Mouse (Mus musculus) heart, postnatal 0 days (tissue): Measurements from ENCODE around the gene Nxpe3. TPM values are rescaled to one million over a fixed set of nuclear protein-coding genes. Genes with fewer than 3 reads are reported as not detected.
A peak's percentile ranks its signal among the peaks of the same experiment; 100 is the strongest.

Experiments
- ATAC-seq: fragments of 200-750 bp; cut with Nextera tagmentation; 2 replicates; pipeline ENCODE4 v1.8.0; 2017; ENCODE audit warnings: low read depth, moderate number of reproducible peaks, moderate library complexity; ENCODE audit not compliant: insufficient read depth
- DNase-seq: peaks from one replicate; pipeline ENCODE4 v3.0.0-alpha.2; 2016; ENCODE audit warnings: low spot score
- H3K27ac ChIP-seq: fragments of 300-500 bp; sonication (generic); 2 replicates; pipeline ENCODE4 v1.5.1; 2014; ENCODE audit warnings: low read depth, mild to moderate bottlenecking
- H3K27me3 ChIP-seq: fragments of 300-500 bp; sonication (generic); 2 replicates; pipeline ENCODE4 v1.6.1; 2014; ENCODE audit warnings: low read length, mixed read lengths; ENCODE audit not compliant: control insufficient read depth, insufficient read depth
- H3K36me3 ChIP-seq: fragments of 300-500 bp; sonication (generic); replicated peaks from 2 replicates; pipeline ENCODE4 v1.6.1; 2014; ENCODE audit warnings: low read length, mixed read lengths; ENCODE audit not compliant: control insufficient read depth, insufficient read depth
- H3K4me1 ChIP-seq: fragments of 300-500 bp; sonication (generic); 2 replicates; pipeline ENCODE4 v1.6.1; 2014; ENCODE audit warnings: antibody characterized with exemption; ENCODE audit not compliant: control insufficient read depth, insufficient read depth
- H3K4me2 ChIP-seq: fragments of 300-500 bp; sonication (generic); 2 replicates; pipeline ENCODE4 v1.6.1; 2014; ENCODE audit warnings: low read depth, mild to moderate bottlenecking, low read length, moderate library complexity
- H3K4me3 ChIP-seq: fragments of 300-500 bp; sonication (generic); 2 replicates; pipeline ENCODE4 v1.5.1; 2014; ENCODE audit warnings: low read depth, low read length
- H3K9ac ChIP-seq: fragments of 300-500 bp; sonication (generic); replicated peaks from 2 replicates; pipeline ENCODE4 v1.6.1; 2014; ENCODE audit warnings: low read depth, low read length, mixed read lengths
- H3K9me3 ChIP-seq: fragments of 300-500 bp; sonication (generic); replicated peaks from 2 replicates; pipeline ENCODE4 v1.6.1; 2016; ENCODE audit warnings: low read length; ENCODE audit not compliant: control insufficient read depth
- CTCF ChIP-seq: IDR thresholded peaks from 2 replicates; pipeline ENCODE4 v1.5.1; 2016; ENCODE audit warnings: antibody characterized with exemption, control low read depth, low read depth
- EP300 ChIP-seq: IDR thresholded peaks from 2 replicates; pipeline ENCODE4 v1.6.1; 2016; ENCODE audit warnings: antibody characterized with exemption, low read depth
- WGBS: fragments of 180-500 bp; shearing (Covaris S2); extraction: QIAGEN DNeasy Blood & Tissue Kit; methylation state at CpG from one replicate; pipeline ENCODE4 v1.1.7; 2014; 5-methylcytosine and 5-hydroxymethylcytosine counted together
- polyA plus RNA-seq: library from polyadenylated mRNA; unstranded; fragments of >200 nt; fragmentation: Nextera tagmentation; extraction: Ambion mirVana; gene quantifications from 2 replicates; pipeline ENCODE4 v1.2.1, GENCODE M21; 2015
- total RNA-seq: library from RNA; depleted of rRNA; stranded (reverse); fragments of >200 nt; gene quantifications from 2 replicates; pipeline ENCODE4 v1.2.3, GENCODE M21; 2014; ENCODE audit warnings: low replicate concordance

The Nxpe3 gene
- total and polyA plus RNA-seq, 2 experiments from 2014 or later: 0.20 TPM; not detected in 1

DNA sequence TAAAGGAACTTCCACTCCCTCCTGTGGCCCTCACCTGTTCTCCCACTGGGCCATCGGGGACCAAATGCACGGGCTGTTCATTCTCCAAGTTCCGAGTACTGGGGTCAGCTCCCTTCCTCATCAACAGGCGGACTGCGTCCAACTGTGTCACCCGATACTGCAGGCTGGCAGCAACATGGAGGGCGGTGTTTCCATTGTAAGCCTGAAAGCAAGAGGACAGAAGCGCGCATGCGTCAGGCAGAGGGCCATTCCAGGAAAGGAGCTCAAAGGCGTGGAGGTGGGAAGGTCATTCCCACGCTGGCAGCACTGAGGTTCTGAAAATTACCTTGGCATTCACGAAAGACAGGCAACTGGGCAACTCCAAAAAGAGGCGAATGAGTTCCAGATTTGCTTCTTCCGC is 81.2 kb downstream of the Nxpe3 start:
- H3K9me3 ChIP-seq: no peaks in the 10 kb centered on the region
- H3K4me3 ChIP-seq: no peak overlapping the region
- no peak; the same call in 1 of the 2 replicates for ATAC-seq
- TF ChIP-seq CTCF (no peak), EP300 (no peak)
- H3K9ac ChIP-seq: no peak overlapping the region
- WGBS: 89% methylated on average over 15 of the region's 15 CpGs
- H3K4me2 ChIP-seq: no peak overlapping the region
- no peaks in the 10 kb centered on the region for H3K27me3 ChIP-seq
- H3K36me3 ChIP-seq: peaks cover 65% of the 10 kb centered on the region
- H3K4me1 ChIP-seq: no peaks in the 10 kb centered on the region
- no peak overlapping the region for H3K27ac ChIP-seq
- DNase-seq: no peak

DNA sequence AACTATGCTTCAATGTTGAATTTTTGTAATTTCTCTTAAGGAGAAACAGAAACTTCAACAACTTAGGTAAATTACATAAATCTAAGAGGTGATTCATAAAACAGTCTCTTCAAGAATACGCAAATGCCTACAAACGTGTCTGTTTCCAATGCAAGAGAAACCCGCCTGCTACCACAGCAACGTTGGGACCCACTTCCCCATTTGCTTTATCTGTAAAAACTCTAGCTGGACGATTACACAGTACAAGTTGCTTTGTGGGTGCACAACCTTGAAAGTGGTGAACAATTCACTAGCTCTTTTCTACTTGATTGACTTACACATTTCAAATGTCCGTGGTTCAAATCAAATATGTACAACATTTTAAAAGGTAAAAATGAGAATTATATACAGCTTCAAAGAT is 83.3 kb downstream of the Nxpe3 start:
- no peaks in the 10 kb centered on the region for H3K9me3 ChIP-seq
- H3K27me3 ChIP-seq: no peaks in the 10 kb centered on the region
- DNase-seq (no peak), ATAC-seq (no peak)
- H3K4me2 ChIP-seq: no peak overlapping the region
- no peaks in the 10 kb centered on the region for H3K4me1 ChIP-seq
- no peak overlapping the region for H3K27ac ChIP-seq
- H3K9ac ChIP-seq: no peak overlapping the region
- no peak for TF ChIP-seq EP300
- no peak for TF ChIP-seq CTCF
- WGBS: 82% methylated on average over 6 of the region's 6 CpGs
- H3K4me3 ChIP-seq: no peak overlapping the region
- H3K36me3 ChIP-seq: peaks cover 54% of the 10 kb centered on the region

DNA sequence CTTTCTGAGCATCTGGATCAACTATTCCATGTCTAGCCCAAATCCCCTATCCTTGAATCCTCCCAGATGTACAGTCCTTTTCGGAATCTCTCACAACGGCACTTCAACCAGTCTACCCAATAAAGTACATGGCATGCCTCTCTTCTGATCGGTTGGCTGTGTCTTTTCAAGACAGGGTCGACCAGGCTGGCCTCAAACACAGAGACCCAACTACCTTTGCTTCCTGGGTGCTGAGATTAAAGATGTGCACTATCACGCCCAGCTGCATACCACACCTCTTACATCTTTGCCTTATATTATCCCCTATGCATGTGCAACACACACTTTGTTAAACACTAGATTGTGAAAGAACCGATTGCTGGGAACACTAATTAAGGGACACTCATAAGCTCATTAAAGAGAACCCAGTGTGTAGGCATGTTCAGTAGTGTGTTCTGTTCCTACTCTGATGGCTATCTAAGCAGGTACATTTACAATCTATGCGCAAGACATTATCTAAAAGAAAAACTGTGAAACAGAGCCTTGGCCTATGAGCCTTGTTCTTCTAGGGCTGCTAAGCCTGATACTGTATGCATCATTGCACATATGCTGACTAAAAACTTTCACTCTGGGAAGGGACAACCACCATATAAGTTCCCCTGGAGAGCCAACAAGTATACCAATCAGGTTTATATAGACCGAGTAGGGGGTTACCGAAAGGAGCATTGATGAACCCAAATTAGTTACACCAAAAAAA is 85.1 kb downstream of the Nxpe3 start:
- no peak overlapping the region for H3K9ac ChIP-seq
- TF ChIP-seq CTCF (no peak), EP300 (no peak)
- H3K4me1 ChIP-seq: no peaks in the 10 kb centered on the region
- H3K27ac ChIP-seq: no peak overlapping the region
- DNase-seq: no peak
- H3K4me2 ChIP-seq: no peak overlapping the region
- no peaks in the 10 kb centered on the region for H3K9me3 ChIP-seq
- H3K27me3 ChIP-seq: no peaks in the 10 kb centered on the region
- H3K4me3 ChIP-seq: no peak overlapping the region
- ATAC-seq: no peak
- H3K36me3 ChIP-seq: peaks cover 35% of the 10 kb centered on the region
- WGBS: 88% methylated on average over 9 of the region's 9 CpGs

DNA sequence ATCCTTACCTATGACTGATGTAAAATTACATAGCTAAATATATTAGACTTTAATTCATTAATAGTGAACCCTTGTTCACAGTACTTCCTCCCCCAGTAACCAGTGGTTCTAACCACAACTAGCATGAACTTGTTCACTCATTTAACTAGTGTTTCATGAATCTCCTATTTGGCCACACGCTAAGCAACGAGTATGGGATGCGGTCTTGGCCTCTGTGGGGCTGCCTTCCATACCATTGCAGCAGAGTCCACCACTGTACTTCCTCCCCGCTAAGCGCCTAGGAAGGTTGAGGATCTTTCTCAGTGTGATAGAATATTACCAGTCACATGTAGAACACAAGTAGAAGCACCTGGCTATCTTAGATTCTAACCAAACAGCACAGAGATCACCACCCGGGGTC is 85.7 kb downstream of the Nxpe3 start:
- no peak for ATAC-seq
- WGBS: 95% methylated on average over 6 of the region's 6 CpGs
- no peak for TF ChIP-seq EP300
- no peak for TF ChIP-seq CTCF

DNA sequence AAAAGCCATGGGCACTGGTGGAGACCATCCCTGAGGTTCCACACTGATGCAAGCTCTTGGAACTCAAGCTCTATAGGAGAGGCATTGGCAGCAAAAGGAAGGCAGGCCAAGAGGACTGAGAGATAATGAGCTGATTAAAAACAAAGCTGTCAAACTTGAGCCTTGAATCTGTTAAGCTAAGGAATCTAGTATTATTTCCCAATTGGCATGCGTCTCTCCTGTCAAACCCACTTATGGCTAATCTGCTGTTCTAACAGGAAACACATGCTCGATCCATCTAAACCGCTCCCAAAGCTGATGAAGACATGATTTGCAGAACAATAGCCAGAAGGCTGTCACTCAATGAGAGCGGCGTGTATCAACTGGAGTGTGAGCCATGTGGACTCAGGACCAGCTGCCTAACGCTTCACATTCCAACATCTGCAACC is 87.6 kb downstream of the Nxpe3 start:
- Histone ChIP-seq H3K4me1 (no peaks in the 10 kb centered on the region), H3K9ac (no peak overlapping the region), H3K9me3 (no peaks in the 10 kb centered on the region), H3K27me3 (no peaks in the 10 kb centered on the region), H3K27ac (no peak overlapping the region), H3K4me3 (no peak overlapping the region), H3K36me3 (peaks cover 13% of the 10 kb centered on the region), H3K4me2 (no peak overlapping the region)
- WGBS: 19% methylated on average over 6 of the region's 6 CpGs
- ATAC-seq: peak; percentile 51; the same call in 1 of the 2 replicates
- DNase-seq: no peak
- TF ChIP-seq CTCF: no peak
- no peak for TF ChIP-seq EP300

More for the DNA sequence above, 85.7 kb downstream of the Nxpe3 start:
- no peak overlapping the region for H3K27ac ChIP-seq
- H3K36me3 ChIP-seq: peaks cover 29% of the 10 kb centered on the region
- no peak overlapping the region for H3K9ac ChIP-seq
- no peaks in the 10 kb centered on the region for H3K4me1 ChIP-seq
- no peak for DNase-seq
- H3K4me2 ChIP-seq: no peak overlapping the region
- H3K9me3 ChIP-seq: no peaks in the 10 kb centered on the region
- no peak overlapping the region for H3K4me3 ChIP-seq
- H3K27me3 ChIP-seq: no peaks in the 10 kb centered on the region

DNA sequence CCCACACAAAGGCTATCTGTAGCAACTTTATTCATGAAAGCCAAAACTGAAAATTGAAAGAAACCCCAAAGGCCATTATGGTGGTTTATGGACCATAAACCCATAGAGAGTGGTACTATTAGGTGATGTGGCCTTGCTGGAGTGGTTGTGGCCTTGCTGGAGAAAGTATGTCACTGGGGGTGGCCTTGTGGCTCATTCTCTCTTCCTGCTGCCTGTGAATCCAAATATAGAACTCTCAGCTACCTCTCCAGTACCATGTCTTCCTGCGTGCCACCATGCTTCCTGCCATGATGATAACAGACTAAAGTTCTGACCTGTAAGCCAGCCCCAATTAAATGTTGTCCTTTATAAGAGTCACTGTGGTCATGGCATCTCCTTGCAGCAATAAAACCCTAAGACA is 90.3 kb downstream of the Nxpe3 start:
- 33% methylated on average over 1 of the region's 1 CpGs for WGBS
- no peaks in the 10 kb centered on the region for H3K4me1 ChIP-seq
- no peak overlapping the region for H3K27ac ChIP-seq
- H3K9ac ChIP-seq: no peak overlapping the region
- no peaks in the 10 kb centered on the region for H3K27me3 ChIP-seq
- H3K36me3 ChIP-seq: no peaks in the 10 kb centered on the region
- DNase-seq (no peak), ATAC-seq (no peak)
- H3K4me3 ChIP-seq: no peak overlapping the region
- no peaks in the 10 kb centered on the region for H3K9me3 ChIP-seq
- no peak overlapping the region for H3K4me2 ChIP-seq
- TF ChIP-seq CTCF: no peak
- no peak for TF ChIP-seq EP300
